13 mouse cellular contexts compared by ENCODE assay signal in genomic region chr2:161148428-161149020, GRCm38 (mm10). TPM values are rescaled to one million over a fixed set of nuclear protein-coding genes. Genes with fewer than 3 reads are reported as not detected.
A peak's percentile ranks its signal among the peaks of the same experiment; 100 is the strongest.
DNase-seq lines count a peak whose midpoint lies in the region; ATAC-seq lines count a peak whose summit lies in the region.
"Had no signal": no experiment of that assay in that cellular context is flagged by ENCODE, and none has a peak within 500 bp of the region (broad histone marks: within the 10 kb centered on the region; RNA-seq: fewer than 3 reads in every experiment).

No protein-coding gene starts in this region.

- H3K4me1 ChIP-seq in neural tube, embryonic 12.5 days, result peaks cover 8% of the 10 kb centered on the region
- H3K4me1 ChIP-seq: embryonic facial prominence, embryonic 13.5 days; kidney, embryonic 15.5 days; liver, embryonic 12.5 days; stomach, embryonic 15.5 days had no signal

- DNase-seq in neural tube, embryonic 10.5 days (ENCODE audit: extremely low spot score, low spot score), result no peak
- DNase-seq in embryo, embryonic 11 days, result peak; percentile 18
- DNase-seq in mesoderm, embryonic 11.5 days (ENCODE audit: low read depth, low spot score), result peak; percentile 5
- DNase-seq in thymus, postnatal 36 days, result no peak
- no peak for DNase-seq in gastrocnemius, postnatal 4 days (ENCODE audit: low spot score in 2 of 2)
- DNase-seq: adrenal gland, postnatal 10 days had no signal

- H3K27ac ChIP-seq in neural tube, embryonic 12.5 days, result no peak overlapping the region
- H3K27ac ChIP-seq: embryonic facial prominence, embryonic 13.5 days; kidney, embryonic 15.5 days; liver, embryonic 12.5 days; stomach, embryonic 15.5 days had no signal

- 0 out of 2 replicates have a peak, but pooled peaks have one; percentile 13 for ATAC-seq in neural tube, embryonic 12.5 days (ENCODE audit: low FRiP score, low read depth)
- ATAC-seq in CD4-positive, CD25-positive, alpha-beta regulatory T cell, adult 4 months, result no peak
- ATAC-seq: liver, embryonic 12.5 days; lung, postnatal 0 days had no signal

- H3K36me3 ChIP-seq in neural tube, embryonic 12.5 days, result no peaks in the 10 kb centered on the region
- H3K36me3 ChIP-seq: embryonic facial prominence, embryonic 13.5 days; kidney, embryonic 15.5 days; liver, embryonic 12.5 days; stomach, embryonic 15.5 days had no signal

- WGBS in neural tube, embryonic 12.5 days, result 47% methylated on average over 3 of the region's 3 CpGs

- H3K4me3 ChIP-seq in neural tube, embryonic 12.5 days, result no peak overlapping the region
- H3K4me3 ChIP-seq: embryonic facial prominence, embryonic 13.5 days; kidney, embryonic 15.5 days; liver, embryonic 12.5 days; stomach, embryonic 15.5 days had no signal

- H3K9me3 ChIP-seq in neural tube, embryonic 12.5 days, result no peaks in the 10 kb centered on the region
- H3K9me3 ChIP-seq: embryonic facial prominence, embryonic 13.5 days; kidney, embryonic 15.5 days; liver, embryonic 12.5 days; stomach, embryonic 15.5 days had no signal

- no peaks in the 10 kb centered on the region for H3K27me3 ChIP-seq in neural tube, embryonic 12.5 days (replicated peaks)
- H3K27me3 ChIP-seq: embryonic facial prominence, embryonic 13.5 days; kidney, embryonic 15.5 days; liver, embryonic 12.5 days; stomach, embryonic 15.5 days had no signal

- no peak overlapping the region for H3K4me2 ChIP-seq in neural tube, embryonic 12.5 days (replicated peaks)
- H3K4me2 ChIP-seq: embryonic facial prominence, embryonic 13.5 days; kidney, embryonic 15.5 days; liver, embryonic 12.5 days; stomach, embryonic 15.5 days had no signal

- H3K9ac ChIP-seq in neural tube, embryonic 12.5 days, result no peak overlapping the region
- H3K9ac ChIP-seq: embryonic facial prominence, embryonic 13.5 days; kidney, embryonic 15.5 days; liver, embryonic 12.5 days; stomach, embryonic 15.5 days had no signal

RNA-seq across cellular contexts. Expression of gene Chd6, which starts 39.6 kb away (rescaled TPM):
- 37.7 and 42.1 TPM in 2 replicates for polyA plus RNA-seq in neural tube, embryonic 12.5 days (2016; fragmentation: Nextera tagmentation; extraction: Ambion mirVana)
- polyA plus RNA-seq in CD4-positive, CD25-positive, alpha-beta regulatory T cell, adult 4 months (2017; shearing (Covaris generic)), result 10 to 100 TPM; 43.3 to 45.5 TPM
- 10 to 100 TPM; 40.4 to 41.8 TPM for total RNA-seq in gastrocnemius, postnatal 4 days (2021)

Comparison
In these comparisons a context has a peak if more than half of its experiments do, and no peak if none do; other contexts are left out.
1. DNase-seq: peak in embryo, embryonic 11 days (single experiment) and mesoderm, embryonic 11.5 days (single experiment); none in neural tube, embryonic 10.5 days (single experiment), thymus, postnatal 36 days (0 of 2) and gastrocnemius, postnatal 4 days (0 of 2).